Mouse (Mus musculus) neural tube, embryonic 13.5 days (tissue): ENCODE results near the gene Gm44. TPM values are rescaled to one million over a fixed set of nuclear protein-coding genes. Genes with fewer than 3 reads are reported as not detected.
"Not testable (repeated sequence)": the region's sequence is repeated elsewhere in the genome, so short reads cannot be mapped to it uniquely, and the experiment has no call there.

Experiments
- ATAC-seq: fragments of 200-750 bp; cut with Nextera tagmentation; 2 replicates; pipeline ENCODE4 v1.8.0; 2017; ENCODE audit warnings: low read depth, mild to moderate bottlenecking, moderate TSS enrichment, moderate library complexity
- H3K27ac ChIP-seq: fragments of 300-500 bp; sonication (generic); replicated peaks from 2 replicates; pipeline ENCODE4 v1.5.1; 2015; ENCODE audit warnings: moderate library complexity, mild to moderate bottlenecking, inconsistent platforms
- H3K27me3 ChIP-seq: fragments of 300-500 bp; sonication (generic); 2 replicates; pipeline ENCODE4 v1.6.1; 2015; ENCODE audit warnings: mild to moderate bottlenecking, inconsistent platforms
- H3K36me3 ChIP-seq: fragments of 300-500 bp; sonication (generic); 2 replicates; pipeline ENCODE4 v1.6.1; 2015; ENCODE audit warnings: mild to moderate bottlenecking, inconsistent platforms
- H3K4me1 ChIP-seq: fragments of 300-500 bp; sonication (generic); replicated peaks from 2 replicates; pipeline ENCODE4 v1.6.1; 2015; ENCODE audit warnings: inconsistent platforms
- H3K4me2 ChIP-seq: fragments of 300-500 bp; sonication (generic); 2 replicates; pipeline ENCODE4 v1.6.1; 2015; ENCODE audit warnings: inconsistent platforms, mild to moderate bottlenecking, moderate library complexity
- H3K4me3 ChIP-seq: fragments of 300-500 bp; sonication (generic); 2 replicates; pipeline ENCODE4 v1.5.1; 2015; ENCODE audit warnings: mild to moderate bottlenecking, inconsistent platforms
- H3K9ac ChIP-seq: fragments of 300-500 bp; sonication (generic); 2 replicates; pipeline ENCODE4 v1.6.1; 2015; ENCODE audit warnings: moderate library complexity, mild to moderate bottlenecking, inconsistent platforms
- H3K9me3 ChIP-seq: fragments of 300-500 bp; sonication (generic); 2 replicates; pipeline ENCODE4 v1.6.1; 2016; ENCODE audit warnings: inconsistent platforms
- WGBS: fragments of 180-500 bp; shearing (Covaris S2); methylation state at CpG from one replicate; pipeline ENCODE4 v1.1.7; 2015; 5-methylcytosine and 5-hydroxymethylcytosine counted together
- polyA plus RNA-seq: library from polyadenylated mRNA; unstranded; fragments of >200 nt; fragmentation: Nextera tagmentation; extraction: Ambion mirVana; gene quantifications from 2 replicates; pipeline ENCODE4 v1.2.1, GENCODE M21; 2015

The Gm44 gene
- polyA plus RNA-seq: not detected in 2 replicates

DNA sequence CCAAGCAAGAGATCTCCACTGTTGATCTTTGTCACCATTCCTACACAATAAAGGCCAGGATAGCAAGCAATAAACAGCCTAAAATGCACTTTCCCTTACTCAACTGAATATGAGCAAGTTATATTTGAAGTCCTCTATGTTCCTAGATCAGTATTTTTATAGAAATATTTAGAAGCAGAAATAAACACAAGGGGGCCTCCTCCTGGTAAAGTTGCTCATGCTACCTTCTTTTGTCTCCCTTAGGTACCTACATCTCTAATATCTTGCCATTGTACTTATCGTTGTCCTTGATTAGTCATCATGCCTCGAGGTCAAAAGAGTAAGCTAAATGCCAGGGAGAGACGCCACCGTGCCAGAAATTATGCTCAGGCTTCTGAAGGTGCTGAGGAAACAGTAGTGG lies at the start of gene Gm44:
TSS of gene Gm44 (plus strand) at position 301 of the 400 bp plus-strand sequence.
- H3K4me1 ChIP-seq: no peaks in the 10 kb centered on the region
- H3K9ac ChIP-seq: no peak within 1 kb of the TSS
- no peaks in the 10 kb centered on the region for H3K9me3 ChIP-seq
- H3K27me3 ChIP-seq: no peaks in the 10 kb centered on the region
- ATAC-seq: no peak
- H3K4me3 ChIP-seq: no peak within 1 kb of the TSS
- H3K4me2 ChIP-seq: no peak within 1 kb of the TSS
- no peaks in the 10 kb centered on the region for H3K36me3 ChIP-seq
- H3K27ac ChIP-seq: no peak within 1 kb of the TSS
- 86% methylated on average over 4 of the region's 4 CpGs for WGBS

DNA sequence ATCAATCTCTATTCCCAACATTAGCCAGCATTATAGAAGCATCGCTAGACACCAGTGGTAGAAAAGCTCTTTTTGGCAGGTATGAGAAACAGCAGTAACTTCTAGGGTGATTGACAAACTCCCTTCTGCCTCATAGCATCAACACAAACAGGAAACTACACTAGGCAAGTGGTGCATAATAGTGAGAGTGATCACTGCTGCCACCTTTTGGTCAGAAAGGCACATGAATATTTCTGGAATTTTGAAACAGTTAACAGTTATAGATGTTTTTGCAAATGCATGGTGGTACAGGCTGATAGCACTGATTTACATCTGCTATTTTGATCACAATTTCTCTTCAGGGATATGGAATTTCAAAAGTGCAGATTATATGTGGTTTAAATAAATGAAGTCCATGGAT lies 36.0 kb downstream of the Gm44 start:
- Histone ChIP-seq H3K4me2 (no peak overlapping the region), H3K27ac (no peak overlapping the region), H3K4me3 (no peak overlapping the region), H3K9me3 (no peaks in the 10 kb centered on the region), H3K9ac (no peak overlapping the region), H3K36me3 (no peaks in the 10 kb centered on the region), H3K4me1 (no peaks in the 10 kb centered on the region), H3K27me3 (no peaks in the 10 kb centered on the region)
- no peak for ATAC-seq
- WGBS: 60% methylated on average over 1 of the region's 1 CpGs

GRCm38 (mm10) chrX:90938211-90938610 lies 46.3 kb downstream of the Gm44 start:
- H3K4me1 ChIP-seq, H3K4me2 ChIP-seq, ATAC-seq, H3K4me3 ChIP-seq, H3K36me3 ChIP-seq, H3K27me3 ChIP-seq, H3K9ac ChIP-seq, H3K9me3 ChIP-seq, H3K27ac ChIP-seq: not testable (repeated sequence)
- 68% methylated on average over 2 of the region's 2 CpGs for WGBS
